Mouse (Mus musculus) embryonic facial prominence, embryonic 11.5 days (tissue): Measurements from ENCODE around the gene Sat2. TPM values are rescaled to one million over a fixed set of nuclear protein-coding genes. Genes with fewer than 3 reads are reported as not detected.

Experiments used
- ATAC-seq: fragments of 200-750 bp; cut with Nextera tagmentation; replicated peaks from 2 replicates; pipeline ENCODE4 v1.8.0; 2017; ENCODE audit warnings: low read depth; ENCODE audit not compliant: insufficient number of reproducible peaks, low FRiP score, low TSS enrichment
- DNase-seq: peaks from one replicate; pipeline ENCODE4 v3.0.0-alpha.2; 2015; ENCODE audit warnings: low spot score
- H3K27ac ChIP-seq: fragments of 300-500 bp; sonication (generic); replicated peaks from 2 replicates; pipeline ENCODE4 v1.5.1; 2014; ENCODE audit warnings: mild to moderate bottlenecking, low read depth, low read length, control low read depth
- H3K27me3 ChIP-seq: fragments of 300-500 bp; sonication (generic); 2 replicates; pipeline ENCODE4 v1.6.1; 2014; ENCODE audit warnings: mild to moderate bottlenecking, low read length, moderate library complexity, mixed read lengths; ENCODE audit not compliant: control insufficient read depth, insufficient read depth
- H3K36me3 ChIP-seq: fragments of 300-500 bp; sonication (generic); replicated peaks from 2 replicates; pipeline ENCODE4 v1.6.1; 2014; ENCODE audit warnings: low read depth, mild to moderate bottlenecking, low read length, moderate library complexity, mixed read lengths; ENCODE audit not compliant: control insufficient read depth, insufficient read depth
- H3K4me1 ChIP-seq: fragments of 300-500 bp; sonication (generic); 2 replicates; pipeline ENCODE4 v1.6.1; 2014; ENCODE audit warnings: low read length, mixed read lengths; ENCODE audit not compliant: control insufficient read depth, insufficient read depth
- H3K4me2 ChIP-seq: fragments of 300-500 bp; sonication (generic); 2 replicates; pipeline ENCODE4 v1.6.1; 2014; ENCODE audit warnings: low read depth, mild to moderate bottlenecking, control low read depth, low read length, moderate library complexity
- H3K4me3 ChIP-seq: fragments of 300-500 bp; sonication (generic); 2 replicates; pipeline ENCODE4 v1.5.1; 2014; ENCODE audit warnings: low read depth, low read length, control low read depth
- H3K9ac ChIP-seq: fragments of 300-500 bp; sonication (generic); replicated peaks from 2 replicates; pipeline ENCODE4 v1.6.1; 2014; ENCODE audit warnings: mild to moderate bottlenecking, control low read depth, low read length
- H3K9me3 ChIP-seq: fragments of 300-500 bp; sonication (generic); replicated peaks from 2 replicates; pipeline ENCODE4 v1.6.1; 2016; ENCODE audit warnings: mild to moderate bottlenecking, low read length, inconsistent platforms, mixed read lengths; ENCODE audit not compliant: control insufficient read depth
- WGBS: fragments of 180-500 bp; shearing (Covaris S2); extraction: QIAGEN DNeasy Blood & Tissue Kit; methylation state at CpG from one replicate; pipeline ENCODE4 v1.1.7; 2014; 5-methylcytosine and 5-hydroxymethylcytosine counted together
- polyA plus RNA-seq: library from polyadenylated mRNA; unstranded; fragments of >200 nt; fragmentation: Nextera tagmentation; extraction: Ambion mirVana; gene quantifications from 2 replicates; pipeline ENCODE4 v1.2.1, GENCODE M21; 2014

Sat2 gene
- 15.0 and 19.4 TPM in 2 replicates for polyA plus RNA-seq

DNA sequence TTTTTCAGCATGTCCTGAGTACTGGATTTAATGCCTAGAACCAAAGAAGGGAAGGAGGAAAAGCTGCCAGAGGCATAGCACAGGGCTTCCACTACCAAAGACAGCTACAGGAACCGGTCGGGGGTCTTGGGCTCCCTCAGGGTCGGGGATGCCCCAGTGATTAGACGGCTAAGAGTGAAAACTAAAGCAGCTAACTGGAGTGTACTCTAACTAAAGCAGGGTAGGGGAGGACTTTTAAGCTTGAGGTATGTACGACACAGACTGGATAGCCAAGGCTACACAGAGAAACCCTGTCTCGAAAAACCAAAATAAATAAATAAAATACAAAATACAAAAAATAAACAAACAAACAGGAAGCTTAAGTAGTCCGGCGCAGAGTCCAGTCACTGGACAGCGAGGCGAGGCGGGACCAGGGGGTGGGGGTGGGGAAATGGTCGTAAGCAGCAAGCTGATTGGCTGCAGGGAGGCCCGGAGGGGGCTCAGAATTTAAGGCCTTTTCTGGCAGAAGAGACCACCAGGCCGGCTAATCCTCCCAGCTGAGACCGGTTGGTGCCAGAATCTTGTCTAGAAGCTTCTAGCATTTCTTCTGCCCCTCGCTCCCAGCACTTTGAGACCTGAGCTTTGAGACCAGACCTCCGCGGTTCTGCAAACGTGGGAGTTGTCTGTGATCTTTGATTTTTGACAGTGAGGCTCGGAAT is at the start of gene Sat2:
TSS of gene Sat2 (plus strand) at position 454 of the 698 bp plus-strand sequence.
- DNase-seq (peak; percentile 87), ATAC-seq (peak; percentile 73; the same call in 1 of the 2 replicates)
- H3K27me3 ChIP-seq: no peaks in the 10 kb centered on the region
- H3K4me1 ChIP-seq: no peaks in the 10 kb centered on the region
- H3K36me3 ChIP-seq: no peaks in the 10 kb centered on the region
- WGBS: under 1% methylated on average over 20 of the region's 20 CpGs
- H3K9ac ChIP-seq: peak within 1 kb of the TSS; percentile 63
- H3K27ac ChIP-seq: no peak within 1 kb of the TSS
- peak within 1 kb of the TSS; percentile 40 for H3K4me3 ChIP-seq
- H3K4me2 ChIP-seq: peak within 1 kb of the TSS; percentile 65
- no peaks in the 10 kb centered on the region for H3K9me3 ChIP-seq

DNA sequence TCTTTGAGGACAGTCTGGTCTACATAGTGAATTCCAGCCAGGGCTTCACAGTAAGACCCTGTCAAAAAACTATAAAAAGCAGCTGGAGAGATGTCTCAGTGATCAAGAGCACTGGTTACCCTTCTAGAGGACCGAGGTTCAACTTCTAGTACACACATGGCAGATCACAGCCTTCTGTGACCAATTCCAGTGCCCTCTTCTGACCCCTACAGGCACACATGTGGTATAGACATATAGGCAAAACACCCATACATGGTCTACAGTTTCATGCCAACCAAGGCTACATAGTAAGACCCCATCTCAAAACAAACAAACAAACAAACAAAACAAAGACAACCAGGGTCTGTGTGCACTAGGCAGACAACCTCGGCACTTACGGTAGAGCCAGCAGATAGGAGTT is 46.6 kb upstream of the Sat2 start:
- ATAC-seq (no peak), DNase-seq (peak; percentile 58)
- H3K4me2 ChIP-seq: no peak overlapping the region
- H3K4me1 ChIP-seq: peaks cover 7% of the 10 kb centered on the region
- H3K4me3 ChIP-seq: no peak overlapping the region
- 65% methylated on average over 3 of the region's 3 CpGs for WGBS
- no peak overlapping the region for H3K27ac ChIP-seq
- H3K9me3 ChIP-seq: no peaks in the 10 kb centered on the region
- peaks cover 5% of the 10 kb centered on the region; the same call in 1 of the 2 replicates for H3K36me3 ChIP-seq
- no peaks in the 10 kb centered on the region for H3K27me3 ChIP-seq
- H3K9ac ChIP-seq: no peak overlapping the region

DNA sequence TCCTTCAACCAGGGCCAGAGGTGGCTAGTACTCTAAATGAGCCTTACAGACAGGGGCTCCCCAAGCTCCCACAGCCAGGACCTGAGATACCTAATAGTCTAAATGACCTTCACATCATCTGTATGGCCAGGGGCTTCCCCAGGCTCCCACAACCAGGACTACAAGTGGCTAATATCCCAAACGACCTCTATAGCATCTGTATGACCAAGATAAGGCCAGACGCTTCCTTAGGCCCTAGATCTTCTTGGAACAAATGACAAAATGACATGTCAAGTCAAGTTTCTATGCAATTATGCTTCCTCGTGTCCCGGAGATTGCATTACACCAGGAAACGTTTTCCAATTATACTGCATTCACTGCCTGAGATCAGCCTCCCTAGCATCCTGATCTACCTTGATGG is 45.5 kb upstream of the Sat2 start:
- H3K4me1 ChIP-seq: peaks cover 7% of the 10 kb centered on the region
- 75% methylated on average over 5 of the region's 5 CpGs for WGBS
- H3K4me2 ChIP-seq: no peak overlapping the region
- H3K27ac ChIP-seq: no peak overlapping the region
- no peaks in the 10 kb centered on the region for H3K9me3 ChIP-seq
- ATAC-seq (no peak), DNase-seq (no peak)
- H3K9ac ChIP-seq: no peak overlapping the region
- no peaks in the 10 kb centered on the region for H3K36me3 ChIP-seq
- H3K27me3 ChIP-seq: no peaks in the 10 kb centered on the region
- H3K4me3 ChIP-seq: no peak overlapping the region

DNA sequence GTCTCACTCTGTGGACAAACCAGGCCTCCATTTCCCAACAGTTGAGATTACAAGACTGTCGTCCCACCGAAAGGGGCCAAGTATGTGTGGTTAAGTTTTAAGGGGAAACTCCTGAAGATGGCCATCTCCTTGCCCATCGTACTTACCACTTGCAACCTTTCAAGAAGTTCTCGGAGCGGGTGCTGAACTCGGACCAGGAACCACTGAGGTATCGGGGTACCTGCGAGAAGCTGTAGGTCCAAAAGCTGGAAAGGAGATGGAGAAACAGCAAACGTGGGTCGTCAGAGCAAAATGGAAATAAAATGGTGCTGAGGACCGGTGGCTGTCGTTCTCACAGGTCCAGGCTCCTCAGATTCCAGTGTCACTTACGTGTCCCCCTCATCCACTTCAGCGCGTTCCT is 43.5 kb upstream of the Sat2 start:
- 17% methylated on average over 15 of the region's 15 CpGs for WGBS
- no peak overlapping the region for H3K27ac ChIP-seq
- ATAC-seq: no peak

DNA sequence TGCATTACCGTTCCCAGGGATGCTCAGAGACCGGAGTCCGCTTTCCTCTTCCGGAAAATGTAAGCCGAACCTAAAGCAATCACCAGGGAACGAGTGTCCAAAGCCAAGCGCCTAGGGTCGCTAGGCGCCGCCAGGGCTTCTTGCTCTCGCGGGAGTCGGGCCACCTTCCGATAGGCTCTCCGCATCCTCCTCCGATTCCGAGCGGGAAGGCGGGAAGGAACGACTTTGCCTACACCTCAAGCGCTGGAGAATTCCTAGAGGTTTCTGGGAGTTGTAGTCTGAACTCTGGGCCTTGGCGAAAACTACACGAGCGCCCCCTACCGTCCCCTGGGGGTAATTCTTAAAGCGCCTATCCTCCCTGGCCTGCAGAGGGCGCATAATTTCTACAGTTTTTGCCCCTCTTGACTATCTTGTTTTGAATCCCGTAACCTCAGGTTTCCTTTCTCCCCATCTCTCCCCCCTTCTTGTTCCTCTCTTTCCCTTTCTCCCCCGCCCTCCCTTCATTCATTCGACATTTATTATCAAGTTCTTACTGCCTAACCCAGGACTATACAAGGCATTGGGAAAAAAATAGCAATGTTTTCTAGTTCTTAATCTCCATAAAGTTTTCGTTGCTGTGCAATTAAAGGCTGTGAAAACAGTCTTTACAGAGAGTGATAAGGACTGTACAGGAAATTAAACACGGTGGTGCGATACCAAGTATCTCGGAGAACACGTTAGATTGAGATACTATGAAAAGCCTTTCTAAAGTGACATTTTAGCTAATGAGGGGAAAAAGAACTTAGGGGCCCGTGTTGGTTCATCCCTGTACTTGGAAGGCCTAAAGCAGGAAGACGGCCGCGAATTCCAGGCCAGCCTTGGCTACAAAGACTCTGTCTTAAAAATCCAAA is 42.5 kb upstream of the Sat2 start:
- H3K36me3 ChIP-seq: no peaks in the 10 kb centered on the region
- no peaks in the 10 kb centered on the region for H3K27me3 ChIP-seq
- peak overlapping the region; percentile 83 for H3K4me2 ChIP-seq
- ATAC-seq: peak; percentile 87
- peaks cover 7% of the 10 kb centered on the region for H3K4me1 ChIP-seq
- H3K9me3 ChIP-seq: no peaks in the 10 kb centered on the region
- H3K9ac ChIP-seq: peak overlapping the region; percentile 86
- peak; percentile 99 for DNase-seq
- peak overlapping the region; percentile 79 for H3K4me3 ChIP-seq
- H3K27ac ChIP-seq: peak overlapping the region; percentile 80
- 2% methylated on average over 39 of the region's 39 CpGs for WGBS

More for the DNA sequence above, 43.5 kb upstream of the Sat2 start:
- H3K4me2 ChIP-seq: peak overlapping the region; percentile 83
- no peaks in the 10 kb centered on the region for H3K9me3 ChIP-seq
- H3K9ac ChIP-seq: peak overlapping the region; percentile 86
- DNase-seq: no peak
- H3K36me3 ChIP-seq: no peaks in the 10 kb centered on the region
- H3K27me3 ChIP-seq: no peaks in the 10 kb centered on the region
- peak overlapping the region; percentile 79 for H3K4me3 ChIP-seq
- peaks cover 7% of the 10 kb centered on the region for H3K4me1 ChIP-seq

DNA sequence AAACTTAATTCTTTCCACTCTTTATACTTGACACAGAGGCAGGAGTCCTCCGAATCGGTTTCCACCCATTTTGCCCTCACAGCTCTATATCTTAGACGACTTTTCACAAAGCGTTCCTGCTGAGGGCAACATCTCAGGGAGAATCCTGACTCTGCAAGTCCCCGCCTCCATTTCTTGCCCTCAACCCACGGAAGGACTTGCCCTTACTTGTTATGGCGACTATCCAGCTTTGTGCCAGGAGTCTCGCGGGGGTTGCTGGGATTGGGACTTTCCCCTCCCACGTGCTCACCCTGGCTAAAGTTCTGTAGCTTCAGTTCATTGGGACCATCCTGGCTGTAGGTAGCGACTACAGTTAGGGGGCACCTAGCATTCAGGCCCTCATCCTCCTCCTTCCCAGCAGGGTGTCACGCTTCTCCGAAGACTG is 41.7 kb upstream of the Sat2 start, which contains the start of the genes Wrap53 and Trp53:
TSS of gene Wrap53 (minus strand) at position 165 of the 424 bp plus-strand sequence.
TSS of gene Trp53 (plus strand) at position 269 of the 424 bp plus-strand sequence.
- Histone ChIP-seq H3K27me3 (no peaks in the 10 kb centered on the region), H3K9me3 (no peaks in the 10 kb centered on the region), H3K9ac (peak within 1 kb of the TSS; percentile 86), H3K4me1 (peaks cover 7% of the 10 kb centered on the region), H3K4me2 (peak within 1 kb of the TSS; percentile 83), H3K27ac (peak within 1 kb of the TSS; percentile 80), H3K36me3 (no peaks in the 10 kb centered on the region), H3K4me3 (peak within 1 kb of the TSS; percentile 79)
- WGBS: under 1% methylated on average over 13 of the region's 13 CpGs
- DNase-seq (peak; percentile 96), ATAC-seq (peak; percentile 61)

DNA sequence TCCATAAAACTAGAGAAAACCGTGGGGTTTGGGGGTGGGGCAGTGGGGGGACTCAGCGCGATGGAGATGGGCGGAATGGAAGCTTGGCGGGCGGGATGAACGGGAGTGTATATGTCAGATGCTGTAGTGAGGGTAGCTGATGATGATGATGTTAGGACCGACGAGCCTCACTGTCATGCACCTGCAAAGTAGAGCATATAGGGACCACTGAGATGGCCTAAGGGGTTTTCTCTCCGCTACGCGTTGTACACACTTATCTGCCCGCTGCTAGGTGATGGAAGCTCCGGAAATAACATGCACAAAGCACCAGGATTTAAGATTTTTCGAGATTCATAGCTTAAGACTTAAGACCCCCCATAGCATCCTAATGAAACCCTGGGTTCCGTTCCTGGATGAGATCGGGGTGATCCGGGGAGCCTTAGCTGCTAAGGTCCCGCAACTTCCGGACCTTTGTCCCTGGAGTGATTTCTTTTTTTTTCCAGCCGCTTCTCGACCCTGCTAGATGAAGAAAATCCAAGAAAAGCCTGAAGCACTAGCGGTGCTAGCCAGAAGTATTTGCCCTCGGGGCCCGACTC is 41.2 kb upstream of the Sat2 start:
- WGBS: under 1% methylated on average over 25 of the region's 25 CpGs
- Histone ChIP-seq H3K9me3 (no peaks in the 10 kb centered on the region), H3K4me1 (peaks cover 7% of the 10 kb centered on the region), H3K9ac (peak overlapping the region; percentile 84), H3K36me3 (no peaks in the 10 kb centered on the region), H3K27ac (peak overlapping the region; percentile 80), H3K27me3 (no peaks in the 10 kb centered on the region), H3K4me2 (peak overlapping the region; percentile 69), H3K4me3 (peak overlapping the region; percentile 65)
- no peak for ATAC-seq
- no peak for DNase-seq
